ENCODE assay signal across 7 mouse cellular contexts in the genomic region with DNA sequence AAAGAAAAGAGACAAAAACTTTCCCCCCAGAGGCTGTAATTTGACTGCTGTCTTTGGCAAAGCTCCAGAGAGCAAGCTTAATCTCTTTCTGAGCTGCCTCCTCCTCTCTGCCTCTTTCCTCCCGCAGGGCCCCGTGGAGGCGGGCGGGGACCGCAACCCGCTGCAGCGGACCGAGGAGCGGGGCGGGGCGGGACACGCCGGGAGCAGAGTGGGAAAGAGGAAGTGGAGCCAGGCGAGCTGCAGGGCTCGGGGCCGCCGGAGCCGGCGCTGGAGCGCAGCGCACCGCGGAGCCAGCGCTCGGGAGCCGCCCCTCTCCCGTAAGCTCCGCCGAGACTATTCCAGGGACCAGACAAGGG. TPM values are rescaled to one million over a fixed set of nuclear protein-coding genes. Genes with fewer than 3 reads are reported as not detected.
A peak's percentile ranks its signal among the peaks of the same experiment; 100 is the strongest.
DNase-seq lines count a peak whose midpoint lies in the region; ATAC-seq and TF ChIP-seq lines count a peak whose summit lies in the region.

A gene (plus strand): TSS at position 217 of the 356 bp plus-strand sequence.

- no peak for TF ChIP-seq POLR2A in kidney, adult 2 months (IDR thresholded peaks at IDR 0.05; ENCODE audit: low read depth, low read length)
- TF ChIP-seq POLR2A in spleen, adult 2 months (IDR thresholded peaks at IDR 0.05; ENCODE audit: low read depth, low read length): no peak

- H3K4me1 ChIP-seq in embryonic facial prominence, embryonic 10.5 days: peaks cover 33% of the 10 kb centered on the region
- H3K4me1 ChIP-seq in kidney, adult 2 months (ENCODE audit: control insufficient read depth, insufficient read depth, low read length): peaks cover 2% of the 10 kb centered on the region; the same call in 1 of the 2 replicates
- peaks cover 28% of the 10 kb centered on the region for H3K4me1 ChIP-seq in limb, embryonic 12.5 days (replicated peaks)
- peaks cover 5% of the 10 kb centered on the region; the same call in 1 of the 2 replicates for H3K4me1 ChIP-seq in midbrain, embryonic 12.5 days
- peaks cover 4% of the 10 kb centered on the region; the same call in 1 of the 2 replicates for H3K4me1 ChIP-seq in spleen, adult 2 months (ENCODE audit: control insufficient read depth, insufficient read depth, insufficient read length)

- no peaks in the 10 kb centered on the region for H3K36me3 ChIP-seq in embryonic facial prominence, embryonic 10.5 days (replicated peaks)
- H3K36me3 ChIP-seq in kidney, adult 2 months (ENCODE audit: control insufficient read depth, insufficient read depth, low read length): no peaks in the 10 kb centered on the region
- H3K36me3 ChIP-seq in limb, embryonic 12.5 days: no peaks in the 10 kb centered on the region
- no peaks in the 10 kb centered on the region for H3K36me3 ChIP-seq in midbrain, embryonic 12.5 days
- no peaks in the 10 kb centered on the region for H3K36me3 ChIP-seq in spleen, adult 2 months (ENCODE audit: control insufficient read depth, insufficient read depth, low read length)

- H3K27me3 ChIP-seq in embryonic facial prominence, embryonic 10.5 days (replicated peaks; ENCODE audit: low read depth, poor library complexity, severe bottlenecking): no peaks in the 10 kb centered on the region
- no peaks in the 10 kb centered on the region for H3K27me3 ChIP-seq in kidney, adult 2 months (replicated peaks; ENCODE audit: control insufficient read depth, insufficient read depth, low read length)
- no peaks in the 10 kb centered on the region for H3K27me3 ChIP-seq in limb, embryonic 12.5 days
- H3K27me3 ChIP-seq in midbrain, embryonic 12.5 days: peaks cover 10% of the 10 kb centered on the region
- H3K27me3 ChIP-seq in spleen, adult 2 months (ENCODE audit: control insufficient read depth, insufficient read depth, low read length): 0 out of 2 replicates have a peak, but pooled peaks cover 1% of the 10 kb centered on the region

- DNase-seq in adrenal gland, postnatal 4 days (ENCODE audit: low spot score in 2 of 2): peak; percentile 60 to 62
- DNase-seq in embryonic facial prominence, embryonic 10.5 days (ENCODE audit: low spot score): peak; percentile 86
- peak; percentile 86 to 93 for DNase-seq in heart, adult 18-20 months
- peak; percentile 88 for DNase-seq in kidney, adult 2 months
- DNase-seq in spleen, adult 2 months (ENCODE audit: low read depth in 1 of 2, low spot score in 2 of 2): peak in 1 of 2 experiments; percentile 23

- TF ChIP-seq CTCF in kidney, adult 2 months (conservative IDR thresholded peaks at IDR 0.05; ENCODE audit: insufficient read depth, insufficient read length, low read depth, low read length): 0 out of 2 replicates have a peak, but pooled peaks have one; percentile 18
- TF ChIP-seq CTCF in spleen, adult 2 months (IDR thresholded peaks at IDR 0.05; ENCODE audit: extremely low read depth, insufficient read depth, insufficient read length, insufficient replicate concordance): 0 out of 2 replicates have a peak, but pooled peaks have one; percentile 9

- peak within 1 kb of the TSS; percentile 88 for H3K4me2 ChIP-seq in limb, embryonic 12.5 days
- H3K4me2 ChIP-seq in midbrain, embryonic 12.5 days (replicated peaks): peak within 1 kb of the TSS; percentile 87

- peak within 1 kb of the TSS; percentile 73 for H3K9ac ChIP-seq in limb, embryonic 12.5 days (replicated peaks)
- H3K9ac ChIP-seq in midbrain, embryonic 12.5 days (replicated peaks): peak within 1 kb of the TSS; percentile 65

- no peaks in the 10 kb centered on the region for H3K9me3 ChIP-seq in embryonic facial prominence, embryonic 10.5 days
- no peaks in the 10 kb centered on the region for H3K9me3 ChIP-seq in limb, embryonic 12.5 days
- no peaks in the 10 kb centered on the region for H3K9me3 ChIP-seq in midbrain, embryonic 12.5 days

- peak within 1 kb of the TSS; percentile 82 for H3K4me3 ChIP-seq in embryonic facial prominence, embryonic 10.5 days
- peak within 1 kb of the TSS; percentile 77 for H3K4me3 ChIP-seq in kidney, adult 2 months (ENCODE audit: insufficient read depth, low read depth, low read length)
- peak within 1 kb of the TSS; percentile 68 for H3K4me3 ChIP-seq in limb, embryonic 12.5 days (replicated peaks)
- peak within 1 kb of the TSS; percentile 53 for H3K4me3 ChIP-seq in midbrain, embryonic 12.5 days
- peak within 1 kb of the TSS; percentile 55 for H3K4me3 ChIP-seq in spleen, adult 2 months (ENCODE audit: extremely low read depth, insufficient read depth, insufficient read length)

- peak; percentile 79 for ATAC-seq in limb, embryonic 12.5 days (ENCODE audit: insufficient number of reproducible peaks, insufficient read depth, low FRiP score, low TSS enrichment, low read depth)
- ATAC-seq in midbrain, embryonic 12.5 days (ENCODE audit: low FRiP score, low read depth): peak; percentile 91

- H3K27ac ChIP-seq in embryonic facial prominence, embryonic 10.5 days (replicated peaks): peak within 1 kb of the TSS; percentile 91
- H3K27ac ChIP-seq in kidney, adult 2 months (ENCODE audit: insufficient read depth, low read depth, low read length): peak within 1 kb of the TSS; percentile 71
- H3K27ac ChIP-seq in limb, embryonic 12.5 days: peak within 1 kb of the TSS; percentile 91
- H3K27ac ChIP-seq in midbrain, embryonic 12.5 days (replicated peaks): peak within 1 kb of the TSS; percentile 79
- H3K27ac ChIP-seq in spleen, adult 2 months (ENCODE audit: insufficient read depth, low read length): peak within 1 kb of the TSS; percentile 67

- under 1% methylated on average over 29 of the region's 29 CpGs for WGBS in embryonic facial prominence, embryonic 10.5 days
- WGBS in kidney, adult 2 months: under 1% methylated on average over 28 of the region's 29 CpGs
- 0% methylated on average over 25 of the region's 29 CpGs for WGBS in limb, embryonic 12.5 days
- WGBS in midbrain, embryonic 12.5 days: 0% methylated on average over 20 of the region's 29 CpGs
- 2% methylated on average over 26 of the region's 29 CpGs for WGBS in spleen, adult 2 months

RNA-seq across cellular contexts. Expression of the gene that starts here (rescaled TPM):
- 10 to 100 TPM; 12.0 to 15.4 TPM for total RNA-seq in adrenal gland, postnatal 4 days (2021)
- 13.7 and 14.4 TPM in 2 replicates for polyA plus RNA-seq in embryonic facial prominence, embryonic 10.5 days (2016; fragmentation: Nextera tagmentation; extraction: Ambion mirVana)
- 10 to 100 TPM in 1 of 2 experiments, 1 to 10 TPM in 1; 9.3 to 10.3 TPM for total RNA-seq in heart, adult 18-20 months (2021)
- 5.0 TPM in 2 replicates for polyA plus RNA-seq in kidney, adult 2 months (2012; rRNA removed)
- polyA plus RNA-seq in limb, embryonic 12.5 days (2016; fragmentation: Nextera tagmentation; extraction: Ambion mirVana): 16.1 and 18.6 TPM in 2 replicates
- 19.7 and 20.1 TPM in 2 replicates for polyA plus RNA-seq in midbrain, embryonic 12.5 days (2016; fragmentation: Nextera tagmentation; extraction: Ambion mirVana)
- polyA plus RNA-seq in spleen, adult 2 months (2012; rRNA removed): 1.6 and 2.0 TPM in 2 replicates
